Mouse (Mus musculus): Measurements from ENCODE around the gene Gm10424. TPM values are rescaled to one million over a fixed set of nuclear protein-coding genes. Genes with fewer than 3 reads are reported as not detected.
"Not testable (repeated sequence)": the region's sequence is repeated elsewhere in the genome, so short reads cannot be mapped to it uniquely, and the experiment has no call there.

Gene Gm10424
- polyA plus RNA-seq (2012; ENCODE audit: insufficient read depth, low replicate concordance) = not detected in 2 replicates

GRCm38 (mm10) chr5:95272668-95273067 lies at the start of gene Gm10424:
Gm10424 (minus strand) TSS chr5:95272768.
- H3K36me3 ChIP-seq (replicated peaks; ENCODE audit: low read length); H3K27me3 ChIP-seq (replicated peaks); H3K4me3 ChIP-seq (replicated peaks); H3K9me3 ChIP-seq; H3K4me1 ChIP-seq: not testable (repeated sequence)

- not testable (repeated sequence) for H3K9me3 ChIP-seq; H3K4me1 ChIP-seq; H3K27me3 ChIP-seq (replicated peaks); H3K36me3 ChIP-seq (replicated peaks; ENCODE audit: low read length); H3K4me3 ChIP-seq (replicated peaks)
Measured at GRCm38 (mm10) chr5:95305611-95306010, 33.0 kb upstream of the Gm10424 start, which contains the start of gene Gm3259. Gm3259 (plus strand) TSS chr5:95305911.

Other genes starting within 250 kb of the Gm10424 start
- gene Gm7942, start 165.8 kb downstream of the Gm10424 start, polyA plus RNA-seq (2012; ENCODE audit: insufficient read depth, low replicate concordance) = not detected in 2 replicates
- not detected in 2 replicates for gene Gm16513, start 90.1 kb downstream of the Gm10424 start, polyA plus RNA-seq (2012; ENCODE audit: insufficient read depth, low replicate concordance)
- gene Gm3259, start 33.1 kb upstream of the Gm10424 start, polyA plus RNA-seq (2012; ENCODE audit: insufficient read depth, low replicate concordance) = not detected in 2 replicates
- gene D5Ertd577e, start 184.0 kb upstream of the Gm10424 start, polyA plus RNA-seq (2012; ENCODE audit: insufficient read depth, low replicate concordance) = not detected in 2 replicates
- not detected in 2 replicates for gene Gm3286, start 238.0 kb upstream of the Gm10424 start, polyA plus RNA-seq (2012; ENCODE audit: insufficient read depth, low replicate concordance)